9 mouse cellular contexts compared by ENCODE assay signal in the genomic region with DNA sequence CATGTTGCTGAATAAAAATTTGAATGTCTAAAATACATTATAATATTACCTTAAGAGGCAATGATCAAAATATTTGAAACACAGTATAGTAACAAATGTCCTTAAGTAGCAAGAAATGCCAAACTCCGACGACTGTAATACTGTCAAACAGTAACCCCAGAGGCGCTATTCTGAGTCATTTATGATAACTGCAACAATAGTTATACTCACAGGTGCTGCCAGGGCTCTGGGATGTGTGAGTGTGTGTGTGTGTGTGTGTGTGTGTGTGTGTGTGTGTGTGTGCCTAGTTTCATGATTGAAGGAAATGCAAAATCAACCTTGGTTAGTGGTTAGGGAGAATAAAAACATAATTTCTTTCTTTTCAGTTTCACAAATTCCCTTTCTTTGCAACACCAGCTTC.
DNase-seq lines count a peak whose midpoint lies in the region; ATAC-seq lines count a peak whose summit lies in the region.
"Had no signal": no experiment of that assay in that cellular context is flagged by ENCODE, and none has a peak within 500 bp of the region (broad histone marks: within the 10 kb centered on the region; RNA-seq: fewer than 3 reads in every experiment).

No protein-coding gene starts in this region.

- WGBS in heart, embryonic 16.5 days, result 24% methylated on average over 3 of the region's 3 CpGs
- 32% methylated on average over 3 of the region's 3 CpGs for WGBS in liver, embryonic 12.5 days (ENCODE audit: insufficient replicate concordance)

- peaks cover 31% of the 10 kb centered on the region for H3K4me1 ChIP-seq in heart, embryonic 16.5 days (ENCODE audit: control insufficient read depth, insufficient read depth, low read length)
- peaks cover 14% of the 10 kb centered on the region for H3K4me1 ChIP-seq in liver, embryonic 12.5 days

- H3K36me3 ChIP-seq in heart, embryonic 16.5 days (ENCODE audit: control insufficient read depth, insufficient read depth), result no peaks in the 10 kb centered on the region
- H3K36me3 ChIP-seq in liver, embryonic 12.5 days, result no peaks in the 10 kb centered on the region

- intact Hi-C loops in heart, postnatal 25 days (cut with DNase I), result no loop called here
- intact Hi-C loops in left cerebral cortex, postnatal 10 days (cut with DNase I), result loop anchor here (5.0 kb wide), 1 partner anchor 77 kb away; no protein-coding TSS in a partner anchor

- H3K9ac ChIP-seq in heart, embryonic 16.5 days (ENCODE audit: low read length), result no peak overlapping the region
- no peak overlapping the region for H3K9ac ChIP-seq in liver, embryonic 12.5 days

- H3K4me2 ChIP-seq in heart, embryonic 16.5 days (ENCODE audit: low read depth, low read length), result peak overlapping the region; percentile 76
- H3K4me2 ChIP-seq in liver, embryonic 12.5 days, result 0 out of 2 replicates have a peak overlapping the region, but pooled peaks have one; percentile 64

- H3K27me3 ChIP-seq in heart, embryonic 16.5 days (ENCODE audit: control insufficient read depth, insufficient read depth, low read length), result no peaks in the 10 kb centered on the region
- H3K27me3 ChIP-seq in liver, embryonic 12.5 days (replicated peaks), result peaks cover 19% of the 10 kb centered on the region; the same call in 1 of the 2 replicates

- ATAC-seq in heart, embryonic 16.5 days (replicated peaks; ENCODE audit: extremely low read depth, insufficient read depth, low FRiP score), result no peak
- no peak for ATAC-seq in liver, embryonic 12.5 days

- no peak overlapping the region for H3K4me3 ChIP-seq in heart, embryonic 16.5 days (ENCODE audit: low read length)
- H3K4me3 ChIP-seq in liver, embryonic 12.5 days, result no peak overlapping the region
- H3K4me3 ChIP-seq: erythroblast, embryonic 14.5 days had no signal

- DNase-seq in heart, adult 11 months, result peak; percentile 52
- no peak for DNase-seq in heart, postnatal 25 days (ENCODE audit: low spot score)
- peak; percentile 24 for DNase-seq in CD4-positive helper T cell, adult 2 months (ENCODE audit: low read depth, low spot score)
- DNase-seq in cerebellum, postnatal 14 days, result no peak
- DNase-seq in spleen, adult 12 weeks (ENCODE audit: low spot score), result no peak
- no peak for DNase-seq in left cerebral cortex, postnatal 10 days (ENCODE audit: extremely low spot score in 1 of 2, low spot score in 2 of 2)

- no peaks in the 10 kb centered on the region for H3K9me3 ChIP-seq in heart, embryonic 16.5 days (replicated peaks; ENCODE audit: control insufficient read depth, low read length)
- H3K9me3 ChIP-seq in liver, embryonic 12.5 days (replicated peaks), result no peaks in the 10 kb centered on the region

- H3K27ac ChIP-seq in heart, embryonic 16.5 days (ENCODE audit: low read length), result no peak overlapping the region
- no peak overlapping the region for H3K27ac ChIP-seq in liver, embryonic 12.5 days

Comparison
In these comparisons a context has a peak if more than half of its experiments do, and no peak if none do; other contexts are left out.
1. DNase-seq: peak in heart, adult 11 months (single experiment) and CD4-positive helper T cell, adult 2 months (single experiment); none in heart, postnatal 25 days (single experiment), cerebellum, postnatal 14 days (0 of 2), spleen, adult 12 weeks (single experiment) and left cerebral cortex, postnatal 10 days (0 of 2).